15 mouse cellular contexts compared by ENCODE assay signal in genomic region chr2:132115936-132116335, GRCm38 (mm10).
"Had no signal": no experiment of that assay in that cellular context is flagged by ENCODE, and none has a peak within 500 bp of the region (broad histone marks: within the 10 kb centered on the region; RNA-seq: fewer than 3 reads in every experiment).

No protein-coding gene starts in this region.

- H3K9me3 ChIP-seq: liver, embryonic 15.5 days; lung, embryonic 15.5 days; midbrain, embryonic 12.5 days; neural tube, embryonic 12.5 days; stomach, embryonic 15.5 days had no signal

- ATAC-seq: liver, postnatal 0 days; lung, postnatal 0 days had no signal

- H3K4me1 ChIP-seq: liver, embryonic 15.5 days; midbrain, embryonic 12.5 days; neural tube, embryonic 12.5 days; stomach, embryonic 15.5 days had no signal

- H3K36me3 ChIP-seq: liver, embryonic 15.5 days; lung, embryonic 15.5 days; midbrain, embryonic 12.5 days; neural tube, embryonic 12.5 days; stomach, embryonic 15.5 days had no signal

- H3K4me2 ChIP-seq: liver, embryonic 15.5 days; lung, embryonic 15.5 days; midbrain, embryonic 12.5 days; neural tube, embryonic 12.5 days; stomach, embryonic 15.5 days had no signal

- H3K4me3 ChIP-seq: liver, embryonic 15.5 days; lung, embryonic 15.5 days; midbrain, embryonic 12.5 days; neural tube, embryonic 12.5 days; stomach, embryonic 15.5 days had no signal

- H3K9ac ChIP-seq: liver, embryonic 15.5 days; liver, postnatal 0 days; lung, embryonic 15.5 days; midbrain, embryonic 12.5 days; neural tube, embryonic 12.5 days; stomach, embryonic 15.5 days had no signal

- DNase-seq: liver, postnatal 0 days; lung, adult 2 months; lung, postnatal 14 days; lung, postnatal 36 days; midbrain, embryonic 14.5 days; right cerebral cortex, postnatal 14 days; thymus, adult 2 months; thymus, postnatal 36 days had no signal

- H3K27ac ChIP-seq: liver, embryonic 15.5 days; lung, embryonic 15.5 days; midbrain, embryonic 12.5 days; neural tube, embryonic 12.5 days; stomach, embryonic 15.5 days; stomach, postnatal 0 days had no signal

- H3K27me3 ChIP-seq: liver, embryonic 15.5 days; lung, embryonic 15.5 days; midbrain, embryonic 12.5 days; neural tube, embryonic 12.5 days; stomach, embryonic 15.5 days had no signal
